In the genomic region with DNA sequence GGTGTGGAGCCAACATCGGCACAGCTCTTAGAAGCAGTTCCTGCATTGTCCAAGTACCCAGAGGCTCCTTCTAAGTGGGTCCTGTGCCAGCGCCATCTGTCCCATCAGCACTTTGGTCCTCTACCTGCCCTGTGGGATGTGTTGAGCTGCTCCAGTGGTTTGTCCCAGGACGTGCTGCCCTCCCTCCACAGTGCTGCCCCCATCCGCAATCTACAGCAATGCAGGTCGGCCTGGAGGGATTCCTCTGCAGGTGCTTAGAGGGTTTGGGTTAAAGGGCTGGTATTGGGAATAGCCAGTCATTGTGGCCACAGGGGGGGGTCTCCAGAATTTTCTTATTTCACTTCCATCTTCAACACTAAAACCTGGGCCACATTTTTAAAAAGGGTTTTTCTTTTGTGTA, we compare ENCODE assay signal across 25 mouse cellular contexts. TPM values are rescaled to one million over a fixed set of nuclear protein-coding genes. Genes with fewer than 3 reads are reported as not detected.
A peak's percentile ranks its signal among the peaks of the same experiment; 100 is the strongest.
DNase-seq lines count a peak whose midpoint lies in the region; ATAC-seq and TF ChIP-seq lines count a peak whose summit lies in the region.
"Had no signal": no experiment of that assay in that cellular context is flagged by ENCODE, and none has a peak within 500 bp of the region (broad histone marks: within the 10 kb centered on the region; RNA-seq: fewer than 3 reads in every experiment).

No protein-coding gene starts in this region.

- H3K4me2 ChIP-seq in lung, embryonic 14.5 days: no peak overlapping the region
- H3K4me2 ChIP-seq in stomach, embryonic 14.5 days (replicated peaks; ENCODE audit: low read depth, low read length): no peak overlapping the region
- H3K4me2 ChIP-seq in neural tube, embryonic 15.5 days: no peak overlapping the region
- H3K4me2 ChIP-seq: embryonic facial prominence, embryonic 15.5 days; forebrain, embryonic 12.5 days; heart, embryonic 11.5 days; heart, embryonic 15.5 days; hindbrain, embryonic 14.5 days had no signal

- no peaks in the 10 kb centered on the region for H3K9me3 ChIP-seq in lung, embryonic 14.5 days (ENCODE audit: low read depth, low read length)
- no peaks in the 10 kb centered on the region for H3K9me3 ChIP-seq in E14TG2a.4 (ENCODE audit: low read length)
- H3K9me3 ChIP-seq in stomach, embryonic 14.5 days (ENCODE audit: control insufficient read depth, low read depth, low read length): no peaks in the 10 kb centered on the region
- no peaks in the 10 kb centered on the region for H3K9me3 ChIP-seq in neural tube, embryonic 15.5 days (replicated peaks)
- no peaks in the 10 kb centered on the region for H3K9me3 ChIP-seq in limb, embryonic 10.5 days (replicated peaks)
- H3K9me3 ChIP-seq: embryonic facial prominence, embryonic 15.5 days; forebrain, embryonic 12.5 days; heart, embryonic 15.5 days; hindbrain, embryonic 10.5 days had no signal

- H3K36me3 ChIP-seq in lung, embryonic 14.5 days (ENCODE audit: insufficient read depth): no peaks in the 10 kb centered on the region
- peaks cover 12% of the 10 kb centered on the region for H3K36me3 ChIP-seq in E14TG2a.4 (ENCODE audit: insufficient read depth, low read length)
- H3K36me3 ChIP-seq in stomach, embryonic 14.5 days (ENCODE audit: control insufficient read depth, insufficient read depth, low read length): no peaks in the 10 kb centered on the region
- no peaks in the 10 kb centered on the region for H3K36me3 ChIP-seq in heart, adult 2 months (ENCODE audit: control insufficient read depth, insufficient read depth, low read length)
- no peaks in the 10 kb centered on the region for H3K36me3 ChIP-seq in neural tube, embryonic 15.5 days
- H3K36me3 ChIP-seq in limb, embryonic 10.5 days: no peaks in the 10 kb centered on the region
- H3K36me3 ChIP-seq: embryonic facial prominence, embryonic 15.5 days; forebrain, embryonic 12.5 days; heart, embryonic 15.5 days; hindbrain, embryonic 10.5 days had no signal

- DNase-seq in lung, embryonic 14.5 days: no peak
- DNase-seq in lung, adult 2 months: no peak
- peak; percentile 78 for DNase-seq in ES-CJ7 (ENCODE audit: low read depth, low spot score)
- DNase-seq in heart, adult 2 months: no peak
- DNase-seq in limb, embryonic 10.5 days (ENCODE audit: low spot score): no peak
- DNase-seq: adrenal gland, adult 8-10 months; adrenal gland, postnatal 36 days; cerebellum, adult 2 months; cerebellum, postnatal 14 days; embryo, embryonic 11 days; gastrocnemius, postnatal 10 days; heart, adult 18-20 months; heart, postnatal 14 days had no signal

- 54% methylated on average over 5 of the region's 5 CpGs for WGBS in lung, embryonic 14.5 days
- 69% methylated on average over 5 of the region's 5 CpGs for WGBS in lung, adult 2 months
- 49% methylated on average over 5 of the region's 5 CpGs for WGBS in stomach, embryonic 14.5 days
- WGBS in heart, adult 2 months: 67% methylated on average over 5 of the region's 5 CpGs
- WGBS in neural tube, embryonic 15.5 days: 54% methylated on average over 5 of the region's 5 CpGs
- WGBS in limb, embryonic 10.5 days: 47% methylated on average over 5 of the region's 5 CpGs

- H3K27ac ChIP-seq in lung, embryonic 14.5 days (ENCODE audit: low read depth): peak overlapping the region; percentile 65; the same call in 1 of the 2 replicates
- H3K27ac ChIP-seq in stomach, embryonic 14.5 days (ENCODE audit: low read length): 0 out of 2 replicates have a peak overlapping the region, but pooled peaks have one; percentile 17
- no peak overlapping the region for H3K27ac ChIP-seq in heart, adult 2 months
- H3K27ac ChIP-seq in neural tube, embryonic 15.5 days (replicated peaks): no peak overlapping the region
- no peak overlapping the region for H3K27ac ChIP-seq in limb, embryonic 10.5 days
- H3K27ac ChIP-seq: embryonic facial prominence, embryonic 15.5 days; forebrain, embryonic 12.5 days; heart, embryonic 15.5 days; hindbrain, embryonic 10.5 days; hindbrain, embryonic 14.5 days had no signal

- ATAC-seq in lung, embryonic 14.5 days (ENCODE audit: insufficient read depth): no peak
- ATAC-seq in stomach, embryonic 14.5 days (ENCODE audit: insufficient number of reproducible peaks, insufficient read depth, low FRiP score, low read depth): no peak
- no peak for ATAC-seq in neural tube, embryonic 15.5 days (ENCODE audit: low FRiP score)
- ATAC-seq: forebrain, embryonic 16.5 days; Patski had no signal

- H3K4me1 ChIP-seq in lung, embryonic 14.5 days (ENCODE audit: insufficient read depth): peaks cover 8% of the 10 kb centered on the region
- H3K4me1 ChIP-seq in lung, adult 2 months (ENCODE audit: control insufficient read depth, insufficient read depth, low read length): peaks cover 12% of the 10 kb centered on the region
- H3K4me1 ChIP-seq in E14TG2a.4 (replicated peaks; ENCODE audit: low read depth, low read length): peaks cover 99% of the 10 kb centered on the region
- peaks cover 17% of the 10 kb centered on the region for H3K4me1 ChIP-seq in stomach, embryonic 14.5 days (ENCODE audit: control insufficient read depth, insufficient read depth, low read length)
- no peaks in the 10 kb centered on the region for H3K4me1 ChIP-seq in heart, adult 2 months (ENCODE audit: control insufficient read depth, insufficient read depth, low read length)
- peaks cover 3% of the 10 kb centered on the region for H3K4me1 ChIP-seq in neural tube, embryonic 15.5 days
- H3K4me1 ChIP-seq in limb, embryonic 10.5 days: peaks cover 17% of the 10 kb centered on the region
- H3K4me1 ChIP-seq: heart, embryonic 15.5 days had no signal

- no peak for TF ChIP-seq POLR2A in lung, adult 2 months (IDR thresholded peaks at IDR 0.05; ENCODE audit: borderline replicate concordance, extremely low read depth, low read depth, low read length)
- no peak for TF ChIP-seq POLR2A in heart, adult 2 months (IDR thresholded peaks at IDR 0.05; ENCODE audit: insufficient read depth, low read depth, low read length)

- no peak for TF ChIP-seq CTCF in lung, embryonic 14.5 days (IDR thresholded peaks at IDR 0.05; ENCODE audit: low read depth)
- no peak for TF ChIP-seq CTCF in lung, adult 2 months (IDR thresholded peaks at IDR 0.05; ENCODE audit: insufficient read depth, low read length)
- peak; percentile 24 for TF ChIP-seq CTCF in E14TG2a.4 (conservative IDR thresholded peaks at IDR 0.05; ENCODE audit: low read length)
- no peak for TF ChIP-seq CTCF in heart, adult 2 months (IDR thresholded peaks at IDR 0.05)

- no peak for TF ChIP-seq EP300 in heart, adult 2 months (IDR thresholded peaks at IDR 0.05; ENCODE audit: insufficient read depth, low read depth, low read length)

- H3K79me2 ChIP-seq in heart, adult 2 months (replicated peaks; ENCODE audit: control insufficient read depth, insufficient read depth, low read length): no peaks in the 10 kb centered on the region

- no peaks in the 10 kb centered on the region for H3K27me3 ChIP-seq in lung, embryonic 14.5 days (ENCODE audit: insufficient read depth, low read length)
- no peaks in the 10 kb centered on the region for H3K27me3 ChIP-seq in E14TG2a.4 (ENCODE audit: insufficient read depth, low read length)
- H3K27me3 ChIP-seq in stomach, embryonic 14.5 days (ENCODE audit: control insufficient read depth, insufficient read depth, low read length): no peaks in the 10 kb centered on the region
- H3K27me3 ChIP-seq in heart, adult 2 months (ENCODE audit: control insufficient read depth, insufficient read depth, low read length): no peaks in the 10 kb centered on the region
- no peaks in the 10 kb centered on the region for H3K27me3 ChIP-seq in neural tube, embryonic 15.5 days (replicated peaks)
- no peaks in the 10 kb centered on the region for H3K27me3 ChIP-seq in limb, embryonic 10.5 days (ENCODE audit: low read depth, poor library complexity, severe bottlenecking)
- H3K27me3 ChIP-seq: CH12.LX; embryonic facial prominence, embryonic 15.5 days; Patski had no signal

- no peak overlapping the region for H3K4me3 ChIP-seq in lung, embryonic 14.5 days (ENCODE audit: low read depth, low read length)
- no peak overlapping the region for H3K4me3 ChIP-seq in lung, adult 2 months (replicated peaks; ENCODE audit: extremely low read depth, low read depth, low read length)
- peak overlapping the region; percentile 48 for H3K4me3 ChIP-seq in E14TG2a.4 (replicated peaks; ENCODE audit: low read length)
- no peak overlapping the region for H3K4me3 ChIP-seq in stomach, embryonic 14.5 days (ENCODE audit: low read depth, low read length)
- no peak overlapping the region for H3K4me3 ChIP-seq in heart, adult 2 months
- no peak overlapping the region for H3K4me3 ChIP-seq in neural tube, embryonic 15.5 days (replicated peaks)
- no peak overlapping the region for H3K4me3 ChIP-seq in limb, embryonic 10.5 days
- H3K4me3 ChIP-seq: embryonic facial prominence, embryonic 15.5 days; forebrain, embryonic 12.5 days; heart, embryonic 15.5 days; hindbrain, embryonic 10.5 days had no signal

- intact Hi-C loops in heart, adult 2 months (cut with DNase I): no loop called here

- no peak overlapping the region for H3K9ac ChIP-seq in lung, embryonic 14.5 days
- no peak overlapping the region for H3K9ac ChIP-seq in stomach, embryonic 14.5 days (replicated peaks; ENCODE audit: low read depth, low read length)
- no peak overlapping the region for H3K9ac ChIP-seq in heart, adult 2 months (ENCODE audit: low read depth, low read length)
- H3K9ac ChIP-seq in neural tube, embryonic 15.5 days (replicated peaks): no peak overlapping the region
- H3K9ac ChIP-seq: embryonic facial prominence, embryonic 15.5 days; forebrain, embryonic 12.5 days; heart, embryonic 15.5 days; hindbrain, embryonic 14.5 days had no signal

RNA-seq across cellular contexts. Expression of a gene that starts 28.8 kb away (rescaled TPM):
- polyA plus RNA-seq in lung, embryonic 14.5 days (2014; fragmentation: Nextera tagmentation; extraction: Ambion mirVana): 85.3 and 89.8 TPM in 2 replicates
- 124 and 140 TPM in 2 replicates for polyA plus RNA-seq in lung, adult 2 months (2012; rRNA removed)
- polyA plus RNA-seq in stomach, embryonic 14.5 days (2014; fragmentation: Nextera tagmentation; extraction: Ambion mirVana): 131 and 155 TPM in 2 replicates
- total RNA-seq in heart, adult 2 months (2021): not detected
- 0.09 and 2.4 TPM in 2 replicates for polyA plus RNA-seq in heart, adult 2 months (2012; rRNA removed)
- 1.9 and 21.6 TPM in 2 replicates for polyA plus RNA-seq in neural tube, embryonic 15.5 days (2015; fragmentation: Nextera tagmentation; extraction: Ambion mirVana)
- polyA plus RNA-seq in limb, embryonic 10.5 days (2016; fragmentation: Nextera tagmentation; extraction: Ambion mirVana): 15.4 and 16.4 TPM in 2 replicates
- total RNA-seq: adrenal gland, postnatal 36 days had no signal

RNA-seq across cellular contexts. Expression of a gene that starts 51.0 kb away (rescaled TPM):
- 11.6 and 12.6 TPM in 2 replicates for polyA plus RNA-seq in lung, embryonic 14.5 days (2014; fragmentation: Nextera tagmentation; extraction: Ambion mirVana)
- 4.3 and 5.9 TPM in 2 replicates for polyA plus RNA-seq in lung, adult 2 months (2012; rRNA removed)
- 9.9 and 10.1 TPM in 2 replicates for polyA plus RNA-seq in stomach, embryonic 14.5 days (2014; fragmentation: Nextera tagmentation; extraction: Ambion mirVana)
- total RNA-seq in heart, adult 2 months (2021): 10 to 100 TPM; 10.2 to 10.5 TPM
- polyA plus RNA-seq in heart, adult 2 months (2012; rRNA removed): 5.2 and 7.7 TPM in 2 replicates
- polyA plus RNA-seq in neural tube, embryonic 15.5 days (2015; fragmentation: Nextera tagmentation; extraction: Ambion mirVana): 6.2 and 6.8 TPM in 2 replicates
- 15.5 and 16.1 TPM in 2 replicates for polyA plus RNA-seq in limb, embryonic 10.5 days (2016; fragmentation: Nextera tagmentation; extraction: Ambion mirVana)

RNA-seq across cellular contexts. Expression of a gene that starts 58.6 kb away (rescaled TPM):
- polyA plus RNA-seq in lung, embryonic 14.5 days (2014; fragmentation: Nextera tagmentation; extraction: Ambion mirVana): 10.1 and 11.4 TPM in 2 replicates
- 21.8 and 38.0 TPM in 2 replicates for polyA plus RNA-seq in lung, adult 2 months (2012; rRNA removed)
- polyA plus RNA-seq in stomach, embryonic 14.5 days (2014; fragmentation: Nextera tagmentation; extraction: Ambion mirVana): 10.0 and 14.0 TPM in 2 replicates
- 100 to 1,000 TPM; 109 to 123 TPM for total RNA-seq in heart, adult 2 months (2021)
- 31.2 and 34.2 TPM in 2 replicates for polyA plus RNA-seq in heart, adult 2 months (2012; rRNA removed)
- polyA plus RNA-seq in neural tube, embryonic 15.5 days (2015; fragmentation: Nextera tagmentation; extraction: Ambion mirVana): 9.4 and 11.1 TPM in 2 replicates
- 7.9 and 8.0 TPM in 2 replicates for polyA plus RNA-seq in limb, embryonic 10.5 days (2016; fragmentation: Nextera tagmentation; extraction: Ambion mirVana)

Comparison
In these comparisons a context has a peak if more than half of its experiments do, and no peak if none do; other contexts are left out.
1. H3K27ac ChIP-seq: peak in lung, embryonic 14.5 days (single experiment) and stomach, embryonic 14.5 days (single experiment); none in heart, adult 2 months (single experiment), neural tube, embryonic 15.5 days (single experiment) and limb, embryonic 10.5 days (single experiment).